Mouse (Mus musculus): ENCODE results near the gene Nfix. TPM values are rescaled to one million over a fixed set of nuclear protein-coding genes. Genes with fewer than 3 reads are reported as not detected.

Nfix gene
- polyA plus RNA-seq, 1 experiment from 2014 or later = 16.3 TPM

DNA sequence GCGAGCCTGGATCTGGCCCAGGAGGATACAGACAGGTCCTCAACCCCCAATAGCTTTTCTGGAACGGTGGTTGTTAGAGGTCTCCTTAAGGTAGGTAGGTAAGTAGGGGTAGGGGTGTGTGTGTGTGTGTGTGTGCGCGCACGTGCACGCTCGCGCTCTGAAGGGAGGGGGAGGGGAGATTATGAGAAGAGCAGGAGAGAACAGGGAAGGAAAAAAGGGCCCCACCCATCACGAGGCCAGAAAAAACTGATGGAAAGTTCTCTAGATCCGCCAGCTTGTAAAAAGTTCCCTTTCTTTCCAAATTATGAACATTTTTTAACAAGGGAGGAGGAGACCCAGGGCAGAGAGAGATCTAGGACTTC lies 57.1 kb downstream of the Nfix start:
- peak overlapping the region; percentile 66 for H3K9ac ChIP-seq (ENCODE audit: low read length)
- H3K4me3 ChIP-seq (ENCODE audit: control insufficient read depth in 1 of 2, insufficient read depth in 1 of 2, low read depth in 1 of 2, low read length in 2 of 2) = peak overlapping the region; percentile 24 to 28
- H3K27ac ChIP-seq (replicated peaks in 1 of 2; ENCODE audit: control insufficient read depth in 1 of 2, insufficient read depth in 1 of 2, low read depth in 2 of 2, low read length in 2 of 2) = peak overlapping the region; percentile 89 to 90
- no peaks in the 10 kb centered on the region; the same call in 1 of the 2 replicates for H3K27me3 ChIP-seq (ENCODE audit: control insufficient read depth, insufficient read depth, low read length)
- H3K4me1 ChIP-seq (ENCODE audit: control insufficient read depth in 2 of 2, insufficient read depth in 2 of 2, low read length in 2 of 2) = peaks cover 71 to 78% of the 10 kb centered on the region in 2 experiments
- no peaks in the 10 kb centered on the region for H3K36me3 ChIP-seq (ENCODE audit: control insufficient read depth, insufficient read depth, low read length)
- H3K9me3 ChIP-seq (ENCODE audit: control insufficient read depth, low read length) = no peaks in the 10 kb centered on the region
- peak overlapping the region; percentile 62 for H3K4me2 ChIP-seq (ENCODE audit: low read length)
- ATAC-seq (ENCODE audit: insufficient number of reproducible peaks, insufficient read depth, low FRiP score, low read depth) = no peak; the same call in 1 of the 2 replicates
- WGBS = 12% methylated on average over 10 of the region's 10 CpGs

- Histone ChIP-seq H3K4me1 (ENCODE audit: control insufficient read depth in 2 of 2, insufficient read depth in 2 of 2, low read length in 2 of 2) (peaks cover 75 to 85% of the 10 kb centered on the region in 2 experiments), H3K9ac (ENCODE audit: low read length) (peak overlapping the region; percentile 66), H3K9me3 (ENCODE audit: control insufficient read depth, low read length) (no peaks in the 10 kb centered on the region), H3K4me2 (ENCODE audit: low read length) (peak overlapping the region; percentile 62), H3K27me3 (ENCODE audit: control insufficient read depth, insufficient read depth, low read length) (no peaks in the 10 kb centered on the region; the same call in 1 of the 2 replicates), H3K36me3 (ENCODE audit: control insufficient read depth, insufficient read depth, low read length) (no peaks in the 10 kb centered on the region), H3K4me3 (ENCODE audit: control insufficient read depth in 1 of 2, insufficient read depth in 1 of 2, low read depth in 1 of 2, low read length in 2 of 2) (peak overlapping the region; percentile 24 to 28), H3K27ac (replicated peaks in 1 of 2; ENCODE audit: control insufficient read depth in 1 of 2, insufficient read depth in 1 of 2, low read depth in 2 of 2, low read length in 2 of 2) (peak overlapping the region; percentile 89 to 90)
- peak; percentile 36 for ATAC-seq (ENCODE audit: insufficient number of reproducible peaks, insufficient read depth, low FRiP score, low read depth)
- WGBS = 15% methylated on average over 32 of the region's 32 CpGs
Measured at GRCm38 (mm10) chr8:84742171-84743053, 57.7 kb downstream of the Nfix start.

DNA sequence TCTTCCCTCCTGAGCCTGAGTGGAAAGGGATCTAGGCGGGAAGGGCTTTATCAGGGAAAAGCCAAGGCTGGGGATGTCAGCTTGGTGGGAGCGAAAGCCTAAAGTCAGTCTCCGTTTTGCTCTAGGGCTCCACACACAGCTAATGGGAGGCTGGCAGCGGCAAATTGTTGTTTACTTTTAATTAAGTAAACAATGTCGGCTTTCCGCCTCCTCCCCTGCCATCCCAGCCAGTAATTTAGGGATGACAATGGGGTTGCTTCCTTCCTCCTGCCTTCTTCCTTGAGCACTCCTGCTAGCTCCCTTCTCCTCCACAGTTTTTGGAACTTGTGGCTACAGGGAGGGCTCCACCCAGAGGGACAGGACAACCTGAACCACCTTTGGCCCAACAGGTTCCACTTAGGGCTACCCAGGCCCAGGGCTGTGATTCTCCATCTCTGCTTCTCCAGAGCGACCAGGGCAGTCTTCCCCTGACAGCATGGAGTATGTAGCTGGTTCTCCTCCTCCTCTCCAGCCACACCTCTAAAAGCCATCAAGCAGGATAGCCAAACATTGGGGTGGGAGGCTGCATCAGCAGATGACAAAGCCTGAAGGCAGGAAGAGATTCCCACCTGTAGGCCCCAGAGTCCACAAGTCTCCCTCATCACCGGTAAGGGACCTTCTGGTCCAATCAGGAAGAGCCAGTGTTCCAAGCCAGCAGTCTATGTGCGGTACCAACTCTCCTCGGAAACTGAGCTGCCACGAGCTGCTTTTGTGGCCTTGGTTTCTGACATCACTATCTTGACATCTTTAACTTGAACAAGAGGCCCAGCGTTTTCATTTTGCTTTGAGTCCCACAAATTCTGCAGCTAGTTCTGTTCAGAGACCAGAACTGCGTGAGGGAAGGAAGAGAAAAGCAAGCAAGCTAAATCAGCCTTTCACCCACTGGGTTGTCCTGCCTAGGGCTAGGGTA lies 59.0 kb downstream of the Nfix start:
- peaks cover 76 to 88% of the 10 kb centered on the region in 2 experiments for H3K4me1 ChIP-seq (ENCODE audit: control insufficient read depth in 2 of 2, insufficient read depth in 2 of 2, low read length in 2 of 2)
- ATAC-seq (ENCODE audit: insufficient number of reproducible peaks, insufficient read depth, low FRiP score, low read depth) = no peak
- H3K27me3 ChIP-seq (ENCODE audit: control insufficient read depth, insufficient read depth, low read length) = no peaks in the 10 kb centered on the region; the same call in 1 of the 2 replicates
- H3K27ac ChIP-seq (replicated peaks in 1 of 2; ENCODE audit: control insufficient read depth in 1 of 2, insufficient read depth in 1 of 2, low read depth in 2 of 2, low read length in 2 of 2) = peak overlapping the region in 1 of 2 experiments; percentile 15; a peak in 2 of 4 replicates
- no peaks in the 10 kb centered on the region for H3K36me3 ChIP-seq (ENCODE audit: control insufficient read depth, insufficient read depth, low read length)
- no peaks in the 10 kb centered on the region for H3K9me3 ChIP-seq (ENCODE audit: control insufficient read depth, low read length)
- WGBS = 70% methylated on average over 13 of the region's 13 CpGs
- H3K4me3 ChIP-seq (ENCODE audit: control insufficient read depth in 1 of 2, insufficient read depth in 1 of 2, low read depth in 1 of 2, low read length in 2 of 2) = no peak overlapping the region
- H3K9ac ChIP-seq (ENCODE audit: low read length) = no peak overlapping the region
- no peak overlapping the region for H3K4me2 ChIP-seq (ENCODE audit: low read length)

DNA sequence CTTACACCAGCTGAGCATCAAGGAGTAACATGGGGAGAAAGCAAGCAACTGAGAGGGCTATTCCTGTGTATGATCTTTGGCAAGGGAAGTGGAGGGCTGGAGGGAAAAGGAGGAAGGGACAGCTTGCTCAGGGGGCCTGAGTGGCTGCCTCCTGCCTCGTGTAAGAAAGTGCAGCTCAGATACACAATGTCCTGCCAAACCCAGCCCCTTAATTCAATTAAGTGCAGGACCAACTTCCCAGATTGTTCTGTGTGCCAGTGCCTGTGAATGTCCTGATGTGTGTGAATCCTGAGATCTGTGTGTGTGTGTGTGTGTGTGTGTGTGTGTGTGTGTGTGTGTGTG lies 60.8 kb downstream of the Nfix start:
- H3K27ac ChIP-seq (replicated peaks in 1 of 2; ENCODE audit: control insufficient read depth in 1 of 2, insufficient read depth in 1 of 2, low read depth in 2 of 2, low read length in 2 of 2) = peak overlapping the region; percentile 3 to 5; a peak in 1 of 4 replicates
- 29% methylated on average over 1 of the region's 1 CpGs for WGBS

GRCm38 (mm10) chr8:84738715-84739400 lies 61.3 kb downstream of the Nfix start:
- H3K27me3 ChIP-seq (ENCODE audit: control insufficient read depth, insufficient read depth, low read length) = no peaks in the 10 kb centered on the region; the same call in 1 of the 2 replicates
- no peaks in the 10 kb centered on the region for H3K36me3 ChIP-seq (ENCODE audit: control insufficient read depth, insufficient read depth, low read length)
- no peaks in the 10 kb centered on the region for H3K9me3 ChIP-seq (ENCODE audit: control insufficient read depth, low read length)
- peaks cover 65 to 81% of the 10 kb centered on the region in 2 experiments for H3K4me1 ChIP-seq (ENCODE audit: control insufficient read depth in 2 of 2, insufficient read depth in 2 of 2, low read length in 2 of 2)
- no peak overlapping the region for H3K4me3 ChIP-seq (ENCODE audit: control insufficient read depth in 1 of 2, insufficient read depth in 1 of 2, low read depth in 1 of 2, low read length in 2 of 2)
- no peak for ATAC-seq (ENCODE audit: insufficient number of reproducible peaks, insufficient read depth, low FRiP score, low read depth)
- H3K4me2 ChIP-seq (ENCODE audit: low read length) = 0 out of 2 replicates have a peak overlapping the region, but pooled peaks have one; percentile 55
- WGBS = 73% methylated on average over 10 of the region's 10 CpGs
- H3K9ac ChIP-seq (ENCODE audit: low read length) = peak overlapping the region; percentile 45; the same call in 1 of the 2 replicates
- peak overlapping the region; percentile 3 to 5; a peak in 1 of 4 replicates for H3K27ac ChIP-seq (replicated peaks in 1 of 2; ENCODE audit: control insufficient read depth in 1 of 2, insufficient read depth in 1 of 2, low read depth in 2 of 2, low read length in 2 of 2)

More for the DNA sequence above, 60.8 kb downstream of the Nfix start:
- Histone ChIP-seq H3K27me3 (ENCODE audit: control insufficient read depth, insufficient read depth, low read length) (no peaks in the 10 kb centered on the region; the same call in 1 of the 2 replicates), H3K4me3 (ENCODE audit: control insufficient read depth in 1 of 2, insufficient read depth in 1 of 2, low read depth in 1 of 2, low read length in 2 of 2) (no peak overlapping the region), H3K9me3 (ENCODE audit: control insufficient read depth, low read length) (no peaks in the 10 kb centered on the region), H3K4me2 (ENCODE audit: low read length) (no peak overlapping the region), H3K36me3 (ENCODE audit: control insufficient read depth, insufficient read depth, low read length) (no peaks in the 10 kb centered on the region), H3K4me1 (ENCODE audit: control insufficient read depth in 2 of 2, insufficient read depth in 2 of 2, low read length in 2 of 2) (peaks cover 71 to 87% of the 10 kb centered on the region in 2 experiments), H3K9ac (ENCODE audit: low read length) (peak overlapping the region; percentile 18; the same call in 1 of the 2 replicates)
- no peak for ATAC-seq (ENCODE audit: insufficient number of reproducible peaks, insufficient read depth, low FRiP score, low read depth)

- no peaks in the 10 kb centered on the region for H3K9me3 ChIP-seq (ENCODE audit: control insufficient read depth, low read length)
- peak overlapping the region; percentile 55 for H3K4me2 ChIP-seq (ENCODE audit: low read length)
- peak overlapping the region in 1 of 2 experiments; percentile 3; a peak in 1 of 4 replicates for H3K27ac ChIP-seq (replicated peaks in 1 of 2; ENCODE audit: control insufficient read depth in 1 of 2, insufficient read depth in 1 of 2, low read depth in 2 of 2, low read length in 2 of 2)
- no peak for ATAC-seq (ENCODE audit: insufficient number of reproducible peaks, insufficient read depth, low FRiP score, low read depth)
- no peaks in the 10 kb centered on the region; the same call in 1 of the 2 replicates for H3K27me3 ChIP-seq (ENCODE audit: control insufficient read depth, insufficient read depth, low read length)
- peak overlapping the region; percentile 45; the same call in 1 of the 2 replicates for H3K9ac ChIP-seq (ENCODE audit: low read length)
- H3K4me1 ChIP-seq (ENCODE audit: control insufficient read depth in 2 of 2, insufficient read depth in 2 of 2, low read length in 2 of 2) = peaks cover 63 to 81% of the 10 kb centered on the region in 2 experiments
- H3K36me3 ChIP-seq (ENCODE audit: control insufficient read depth, insufficient read depth, low read length) = no peaks in the 10 kb centered on the region
- no peak overlapping the region for H3K4me3 ChIP-seq (ENCODE audit: control insufficient read depth in 1 of 2, insufficient read depth in 1 of 2, low read depth in 1 of 2, low read length in 2 of 2)
- 32% methylated on average over 10 of the region's 10 CpGs for WGBS
Measured at GRCm38 (mm10) chr8:84738266-84738665, 61.9 kb downstream of the Nfix start.
